Mouse (Mus musculus) frontal cortex, postnatal 25 days (tissue): Measurements from ENCODE around the gene Proser3.
A peak's percentile ranks its signal among the peaks of the same experiment; 100 is the strongest.

Experiments used
- DNase-seq, 2 experiments: peaks; one replicate each; pipeline ENCODE4 v3.0.0; 2022; ENCODE audit warnings: low spot score in 2 of 2

Proser3 gene

DNA sequence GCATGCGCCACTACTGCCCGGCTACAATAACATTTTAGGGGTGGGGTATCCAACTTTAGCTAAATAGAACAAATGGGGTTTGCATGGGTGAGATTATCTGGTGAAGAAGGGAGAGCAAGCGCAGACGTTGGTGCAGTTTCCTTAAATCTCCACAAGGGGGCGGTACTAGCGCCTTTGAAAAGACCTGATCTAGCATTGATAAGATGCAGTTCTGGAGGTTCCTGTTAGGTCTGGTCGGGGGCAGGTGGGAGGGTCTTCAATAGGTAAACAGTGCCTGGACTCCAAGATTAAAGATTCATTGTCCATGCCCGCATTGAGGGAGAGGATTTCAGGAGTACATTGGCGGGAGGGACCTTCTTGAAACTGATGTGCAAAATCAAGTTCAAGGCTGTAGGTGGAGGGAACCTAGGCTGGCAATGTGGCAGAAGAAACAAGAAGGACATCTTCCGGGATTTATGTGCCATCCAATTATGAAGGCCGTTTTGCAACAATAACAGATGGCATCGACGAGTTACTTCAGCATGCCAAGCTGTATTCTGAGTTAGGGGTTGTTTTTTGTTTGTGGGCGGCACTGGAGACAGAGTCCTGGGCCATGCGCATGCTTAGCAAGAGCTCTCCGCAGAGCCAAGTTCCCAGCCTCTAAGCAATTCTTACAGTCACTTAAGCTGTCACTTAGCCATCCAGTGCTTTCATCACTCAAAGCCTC, 61.7 kb downstream of the Proser3 start:
- peak; percentile 20 to 44 for DNase-seq
